Mouse (Mus musculus) MEL (cell line): ENCODE results near the gene Gm11213.

Experiments
- BHLHE40 ChIP-seq: IDR thresholded peaks from 2 replicates; pipeline ENCODE4 v1.6.1; 2012; ENCODE audit warnings: low read depth, mild to moderate bottlenecking, inconsistent platforms, low read length, improper control_type of control experiment, borderline replicate concordance
- CTCF ChIP-seq, 3 experiments: IDR thresholded peaks in 2 of 3; conservative IDR thresholded peaks in 1 of 3; 2 replicates each; pipeline ENCODE4 v1.5.1; 2011 to 2012; ENCODE audit warnings: low read length in 3 of 3, low read depth in 2 of 3, mild to moderate bottlenecking in 2 of 3, improper control_type of control experiment in 1 of 3, inconsistent platforms in 1 of 3, mixed read lengths in 1 of 3, moderate library complexity in 1 of 3; ENCODE audit not compliant: control insufficient read depth in 1 of 3, insufficient read depth in 1 of 3, poor library complexity in 1 of 3, severe bottlenecking in 1 of 3
- ELF1 ChIP-seq: IDR thresholded peaks from 2 replicates; pipeline ENCODE4 v1.6.1; 2014; ENCODE audit warnings: low read depth, mild to moderate bottlenecking, inconsistent platforms, low read length, improper control_type of control experiment, moderate library complexity
- EP300 ChIP-seq, 2 experiments: IDR thresholded peaks; 2 replicates each; pipeline ENCODE4 v1.6.1; 2011; ENCODE audit warnings: improper control_type of control experiment in 2 of 2, low read length in 2 of 2, low read depth in 1 of 2, mild to moderate bottlenecking in 1 of 2
- GATA1 ChIP-seq: IDR thresholded peaks from 2 replicates; pipeline ENCODE4 v1.6.1; 2011; ENCODE audit warnings: low read depth, low read length, improper control_type of control experiment
- HCFC1 ChIP-seq: IDR thresholded peaks from 2 replicates; pipeline ENCODE4 v1.6.1; 2012; ENCODE audit warnings: low read depth, mild to moderate bottlenecking, inconsistent platforms, low read length, improper control_type of control experiment, moderate library complexity
- MAFK ChIP-seq: IDR thresholded peaks from 2 replicates; pipeline ENCODE4 v1.6.1; 2011; ENCODE audit warnings: low read depth, mild to moderate bottlenecking, low read length, improper control_type of control experiment, borderline replicate concordance
- MAX ChIP-seq: IDR thresholded peaks from 2 replicates; pipeline ENCODE4 v1.6.1; 2011; ENCODE audit warnings: low read length, improper control_type of control experiment
- MAZ ChIP-seq: IDR thresholded peaks from 2 replicates; pipeline ENCODE4 v1.6.1; 2012; ENCODE audit warnings: low read depth, mild to moderate bottlenecking, inconsistent platforms, low read length, improper control_type of control experiment
- MXI1 ChIP-seq: IDR thresholded peaks from 2 replicates; pipeline ENCODE4 v1.6.1; 2011; ENCODE audit warnings: mild to moderate bottlenecking, low read depth, low read length, improper control_type of control experiment
- NRF1 ChIP-seq: IDR thresholded peaks from 2 replicates; pipeline ENCODE4 v1.6.1; 2014; ENCODE audit warnings: low read depth, mild to moderate bottlenecking, inconsistent platforms, low read length, improper control_type of control experiment, moderate library complexity; ENCODE audit not compliant: poor library complexity, insufficient read depth, severe bottlenecking
- POLR2A ChIP-seq, 2 experiments: IDR thresholded peaks; 2 replicates each; pipeline ENCODE4 v1.6.1; 2011 to 2012; ENCODE audit warnings: low read length in 2 of 2, mild to moderate bottlenecking in 2 of 2, control low read depth in 1 of 2, improper control_type of control experiment in 1 of 2, low read depth in 1 of 2, moderate library complexity in 1 of 2; ENCODE audit not compliant: control insufficient read depth in 1 of 2, insufficient read depth in 1 of 2, poor library complexity in 1 of 2
- POLR2AphosphoS2 ChIP-seq: IDR thresholded peaks from 2 replicates; pipeline ENCODE4 v1.6.1; 2011; ENCODE audit warnings: low read length, improper control_type of control experiment

DNA sequence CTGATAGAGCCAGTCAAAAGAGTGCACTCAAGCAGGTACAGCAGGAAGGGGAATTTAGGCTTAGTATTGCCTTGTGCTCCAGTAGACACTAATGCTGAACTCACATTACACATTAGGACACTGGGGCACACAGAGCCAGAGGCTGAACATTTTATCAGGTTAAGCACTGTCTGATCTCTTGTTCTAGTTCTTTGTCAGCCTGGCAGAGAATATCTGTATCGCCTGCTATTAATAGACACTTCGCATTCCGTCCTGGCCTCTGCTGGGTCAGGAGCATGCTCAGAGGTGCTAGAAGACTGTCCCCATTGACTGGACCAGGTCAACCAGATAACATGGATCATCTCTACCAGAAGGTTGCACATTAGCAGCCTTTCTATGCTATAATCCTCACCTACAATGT is 484 bp upstream of the Gm11213 start:
- no peak for TF ChIP-seq EP300 (IDR thresholded peaks at IDR 0.05; ENCODE audit: low read depth in 1 of 2, low read length in 2 of 2)
- TF ChIP-seq POLR2A (IDR thresholded peaks at IDR 0.05; ENCODE audit: control insufficient read depth in 1 of 2, insufficient read depth in 1 of 2, low read depth in 1 of 2, low read length in 2 of 2, poor library complexity in 1 of 2), result no peak
- no peak for TF ChIP-seq HCFC1
- no peak for TF ChIP-seq CTCF (IDR thresholded peaks at IDR 0.05 in 2 of 3, conservative IDR thresholded peaks at IDR 0.05 in 1 of 3; ENCODE audit: control insufficient read depth in 1 of 3, insufficient read depth in 1 of 3, low read depth in 2 of 3, low read length in 3 of 3, poor library complexity in 1 of 3, severe bottlenecking in 1 of 3)
- TF ChIP-seq MAFK, result no peak
- TF ChIP-seq BHLHE40, result no peak
- TF ChIP-seq GATA1, result no peak
- TF ChIP-seq NRF1, result no peak
- no peak for TF ChIP-seq MAZ
- no peak for TF ChIP-seq MXI1
- TF ChIP-seq POLR2AphosphoS2, result no peak
- no peak for TF ChIP-seq ELF1
- no peak for TF ChIP-seq MAX
